Mouse (Mus musculus) right cerebral cortex, postnatal 36 days (tissue): ENCODE measurements around the gene Bnip1.

Experiments
- DNase-seq, 2 experiments: peaks; one replicate each; pipeline ENCODE4 v3.0.0; 2022; ENCODE audit warnings: low spot score in 2 of 2, mixed read lengths in 1 of 2

The Bnip1 gene

DNA sequence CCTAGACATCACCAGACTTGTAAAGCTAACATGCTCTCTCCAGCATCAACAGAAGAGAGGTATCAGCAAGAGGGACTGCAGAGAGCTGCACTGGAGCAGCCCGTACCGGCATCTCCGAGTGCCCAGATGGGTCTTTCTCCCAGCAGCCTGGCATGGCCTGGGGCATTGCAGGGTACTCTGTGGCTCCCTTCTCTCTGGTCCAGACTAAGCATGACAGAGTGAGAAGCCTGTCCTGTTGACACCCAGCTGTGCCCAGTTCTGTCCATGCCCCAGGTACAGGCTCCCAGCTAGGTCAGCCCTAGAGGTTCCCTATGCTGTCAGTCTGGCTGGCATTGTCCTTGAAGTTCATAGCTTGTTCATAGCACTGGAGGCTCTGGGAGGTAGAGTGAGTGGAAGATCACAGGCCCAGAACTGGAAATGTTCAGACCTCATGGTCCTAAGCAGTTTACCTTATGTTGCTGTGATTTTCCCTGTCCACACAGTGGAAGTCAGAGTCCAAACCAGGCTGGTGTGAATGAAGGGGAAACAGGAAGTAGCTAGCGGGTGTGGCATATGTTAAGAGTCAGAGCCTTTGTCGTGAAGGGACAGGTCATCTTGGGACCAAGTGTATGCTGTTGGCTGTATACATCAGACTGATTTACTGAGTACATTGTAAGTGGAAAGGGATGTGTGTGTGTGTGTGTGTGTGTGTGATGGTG, 12.4 kb downstream of the Bnip1 start:
- no peak for DNase-seq

DNA sequence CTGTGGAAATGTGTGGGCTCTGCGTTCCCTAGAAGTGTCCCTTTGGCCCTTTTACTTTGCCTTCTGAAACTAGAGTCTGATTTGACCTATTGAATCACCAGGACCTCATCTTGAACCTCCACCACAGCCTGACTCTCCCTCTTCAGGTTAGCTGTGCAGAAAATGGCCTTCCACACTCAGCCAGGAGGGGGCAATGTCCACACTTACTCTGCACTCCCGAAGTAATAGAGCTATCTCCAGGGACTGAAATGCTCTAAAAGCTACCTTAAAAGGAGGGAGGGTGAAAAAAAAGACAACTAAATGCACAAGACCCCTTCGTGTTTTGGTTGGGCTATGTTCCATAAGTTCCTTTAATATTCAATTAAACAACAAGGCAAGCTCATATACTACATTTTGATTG, 13.9 kb downstream of the Bnip1 start:
- no peak for DNase-seq

DNA sequence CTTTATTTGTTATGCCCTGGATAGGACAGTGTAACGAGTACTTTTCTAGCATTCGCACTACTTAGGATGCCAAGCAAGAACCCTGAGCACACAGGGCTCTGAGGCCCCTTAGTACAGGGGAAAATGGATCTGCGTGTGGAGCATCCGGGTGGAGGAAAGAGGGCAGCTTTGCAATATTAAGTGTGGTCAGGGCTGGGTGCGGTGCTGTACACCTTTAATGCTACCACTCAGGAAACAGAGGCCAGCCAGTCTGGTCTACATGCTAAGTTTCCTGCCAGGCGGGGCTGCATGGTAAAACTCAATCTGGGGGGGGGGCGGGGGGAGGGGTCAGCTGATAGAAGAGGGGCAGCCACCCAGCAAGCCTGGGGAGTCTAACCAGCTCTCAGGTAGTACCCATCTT, 14.5 kb downstream of the Bnip1 start:
- no peak for DNase-seq

GRCm38 (mm10) chr17:26797379-26798128, 16.7 kb downstream of the Bnip1 start:
- DNase-seq = no peak

GRCm38 (mm10) chr17:26802886-26803285, 22.0 kb downstream of the Bnip1 start:
- no peak for DNase-seq

- no peak for DNase-seq
Observed at GRCm38 (mm10) chr17:26812607-26813006, 31.7 kb downstream of the Bnip1 start.

- DNase-seq = no peak
Observed at GRCm38 (mm10) chr17:26813497-26813896, 32.6 kb downstream of the Bnip1 start.

- no peak for DNase-seq
Observed at GRCm38 (mm10) chr17:26816810-26817209, 35.9 kb downstream of the Bnip1 start.

GRCm38 (mm10) chr17:26817776-26818175, 36.9 kb downstream of the Bnip1 start:
- DNase-seq = no peak

DNA sequence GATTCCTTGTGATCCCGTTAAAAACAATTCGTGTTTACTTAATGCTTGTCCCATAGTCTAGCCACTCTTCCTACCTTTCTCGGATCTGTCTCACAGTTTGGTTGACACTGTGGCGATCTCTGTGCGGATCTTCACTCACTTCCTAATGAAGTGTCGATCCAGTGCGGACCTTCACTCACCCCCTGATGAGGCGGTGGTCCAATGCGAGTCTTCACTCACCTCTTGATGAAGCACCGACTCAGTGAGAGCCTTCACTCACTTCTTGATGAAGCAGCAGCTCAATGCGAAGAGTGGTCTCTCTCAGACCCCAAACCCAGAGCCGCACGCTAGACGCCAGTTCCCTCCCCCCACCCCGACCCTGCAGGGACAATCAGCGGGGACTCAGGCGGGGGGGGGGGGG, 45.3 kb downstream of the Bnip1 start:
- DNase-seq = no peak

GRCm38 (mm10) chr17:26833806-26834205, 52.9 kb downstream of the Bnip1 start:
- DNase-seq = no peak

DNA sequence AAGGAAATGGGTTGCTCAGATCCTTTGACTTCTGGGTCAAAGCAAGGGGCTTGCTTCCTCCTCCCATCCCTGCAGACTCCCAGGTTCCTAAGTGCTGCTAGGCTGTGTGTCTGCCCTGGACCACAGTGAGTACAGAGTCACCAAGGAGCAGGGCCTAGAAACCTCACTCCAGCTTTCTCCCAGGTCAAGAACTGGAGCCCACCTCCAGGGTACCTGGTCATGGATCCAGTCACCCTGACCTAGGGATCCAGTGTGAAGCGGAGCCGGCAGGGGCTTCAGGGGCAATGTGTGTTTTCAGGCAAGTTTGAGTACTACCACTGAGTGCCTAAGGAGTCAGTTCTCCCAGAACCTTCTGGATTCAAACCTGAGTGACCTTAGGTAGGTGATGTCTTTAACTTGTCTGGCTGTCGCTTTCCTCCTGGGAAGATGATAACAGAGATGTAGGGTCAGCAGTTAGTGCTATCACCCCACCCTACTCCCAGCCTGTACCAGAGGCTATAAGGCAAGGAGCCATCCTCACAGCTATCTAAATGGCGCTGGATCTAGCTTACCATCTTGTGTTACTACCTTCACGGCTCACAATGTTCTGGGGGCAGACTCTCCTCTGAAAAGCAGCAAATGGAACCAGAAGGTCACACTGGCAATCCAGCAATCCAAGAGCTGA, 53.6 kb downstream of the Bnip1 start:
- DNase-seq = no peak

DNA sequence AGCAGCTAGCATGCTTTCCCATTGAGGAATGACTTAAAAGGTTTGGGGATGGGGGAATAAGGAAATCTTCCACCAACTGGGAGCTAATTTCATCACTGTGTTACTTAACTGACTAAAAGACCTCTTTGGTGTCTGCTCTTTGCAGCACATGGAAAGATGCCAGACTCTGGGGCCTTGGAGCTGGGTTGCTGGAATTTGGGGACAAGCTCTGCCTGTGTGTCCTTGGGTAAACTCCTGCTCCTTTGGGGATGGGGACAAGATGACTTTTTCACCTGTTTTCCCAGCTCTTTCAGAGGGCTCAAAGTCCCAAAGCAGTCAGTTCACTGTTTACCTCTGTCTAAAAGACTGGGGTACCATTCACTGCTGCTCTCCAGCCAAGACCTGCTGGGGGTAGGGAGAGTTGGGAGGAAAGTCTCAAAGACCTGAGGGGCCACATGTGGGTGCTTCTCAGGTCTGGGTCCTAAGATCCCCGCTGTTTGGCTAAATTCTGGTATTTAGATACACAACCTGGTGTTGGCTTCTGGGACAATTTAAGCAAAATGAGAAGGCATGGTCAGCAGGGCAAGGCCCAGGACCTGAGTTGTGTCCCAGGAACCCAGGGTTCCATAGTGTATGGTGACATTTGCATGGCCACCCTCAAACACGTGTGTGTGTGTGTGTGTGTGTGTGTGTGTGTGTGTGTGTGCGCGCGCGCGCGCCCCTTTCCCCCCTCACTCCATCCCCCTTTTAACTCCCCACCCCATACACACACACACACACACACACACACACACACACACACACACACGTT, 54.3 kb downstream of the Bnip1 start:
- no peak for DNase-seq

DNA sequence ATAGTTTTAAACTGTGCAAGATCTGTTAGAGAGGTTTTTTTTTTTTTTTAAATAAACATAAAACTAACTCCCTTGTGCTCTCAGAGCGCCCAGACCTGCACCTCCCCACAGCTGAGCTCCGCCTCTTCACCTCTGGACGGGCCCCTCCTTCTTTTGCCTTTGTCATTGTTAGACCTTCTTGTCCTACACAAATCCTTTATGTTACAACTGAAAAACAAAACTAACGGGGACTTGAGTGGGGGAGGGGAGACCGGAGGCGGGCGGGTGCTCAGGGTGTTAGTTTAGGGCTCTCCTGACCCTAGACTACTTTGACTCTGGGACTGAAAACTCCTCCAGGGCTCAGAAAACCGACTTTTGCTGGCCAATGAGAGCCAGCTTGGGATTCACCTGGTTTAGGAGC, 55.1 kb downstream of the Bnip1 start:
- DNase-seq = no peak

DNA sequence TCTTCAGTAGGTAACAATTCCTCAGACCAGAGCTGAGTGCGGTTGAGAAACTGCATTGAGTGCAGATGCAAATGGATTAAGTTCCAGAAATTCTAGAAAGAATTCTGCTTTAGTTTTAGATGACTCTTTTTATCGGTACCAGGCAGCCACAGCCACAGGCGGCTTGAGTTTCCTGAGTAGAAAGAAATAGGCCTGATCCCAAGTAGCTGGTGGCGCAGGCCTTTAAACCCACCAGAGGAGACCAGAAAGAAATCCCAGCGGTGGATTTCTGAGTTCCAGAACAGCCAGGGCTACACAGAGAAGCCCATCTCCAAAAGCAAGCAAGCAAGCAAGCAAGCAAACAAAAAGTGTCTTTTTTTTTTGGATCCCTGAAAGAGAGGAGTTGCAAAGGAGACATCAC, 55.5 kb downstream of the Bnip1 start:
- DNase-seq = no peak

DNA sequence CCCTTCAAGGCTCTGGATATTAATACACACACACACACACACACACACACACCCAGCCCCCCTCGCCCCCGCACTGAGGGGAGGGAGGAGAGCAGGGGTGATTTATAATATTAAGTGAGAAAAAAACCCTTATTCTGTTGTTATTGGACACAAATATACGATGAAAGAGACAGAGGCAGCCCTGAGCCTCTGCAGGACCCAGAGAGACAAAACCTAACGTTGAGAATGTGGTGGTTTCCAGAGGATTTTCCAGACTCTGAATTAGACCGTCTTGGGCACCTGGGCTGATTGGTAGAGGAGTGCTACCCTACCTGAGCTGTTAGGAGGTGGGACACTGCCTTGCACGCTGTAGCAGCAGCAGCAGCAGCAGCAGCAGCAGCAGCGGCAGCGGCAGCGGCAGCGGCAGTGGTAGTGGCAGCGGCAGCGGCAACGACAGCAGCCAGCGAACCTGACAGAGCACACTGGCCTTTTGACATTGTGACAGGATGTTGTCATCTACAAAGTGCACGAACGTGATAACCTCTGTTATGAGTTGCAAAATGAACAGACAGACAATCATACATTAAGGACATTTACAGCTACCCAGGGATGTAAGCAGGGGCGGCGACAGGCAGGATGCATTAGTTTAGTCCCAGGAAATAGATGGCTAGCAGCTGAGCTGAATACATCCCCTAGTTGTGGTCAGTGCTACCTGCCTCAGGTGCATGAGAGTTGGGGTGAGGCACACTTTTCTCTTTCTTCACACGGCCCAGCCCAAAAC, 56.1 kb downstream of the Bnip1 start:
- DNase-seq = no peak

- DNase-seq = no peak
Observed at GRCm38 (mm10) chr17:26837546-26837985, 56.7 kb downstream of the Bnip1 start.

DNA sequence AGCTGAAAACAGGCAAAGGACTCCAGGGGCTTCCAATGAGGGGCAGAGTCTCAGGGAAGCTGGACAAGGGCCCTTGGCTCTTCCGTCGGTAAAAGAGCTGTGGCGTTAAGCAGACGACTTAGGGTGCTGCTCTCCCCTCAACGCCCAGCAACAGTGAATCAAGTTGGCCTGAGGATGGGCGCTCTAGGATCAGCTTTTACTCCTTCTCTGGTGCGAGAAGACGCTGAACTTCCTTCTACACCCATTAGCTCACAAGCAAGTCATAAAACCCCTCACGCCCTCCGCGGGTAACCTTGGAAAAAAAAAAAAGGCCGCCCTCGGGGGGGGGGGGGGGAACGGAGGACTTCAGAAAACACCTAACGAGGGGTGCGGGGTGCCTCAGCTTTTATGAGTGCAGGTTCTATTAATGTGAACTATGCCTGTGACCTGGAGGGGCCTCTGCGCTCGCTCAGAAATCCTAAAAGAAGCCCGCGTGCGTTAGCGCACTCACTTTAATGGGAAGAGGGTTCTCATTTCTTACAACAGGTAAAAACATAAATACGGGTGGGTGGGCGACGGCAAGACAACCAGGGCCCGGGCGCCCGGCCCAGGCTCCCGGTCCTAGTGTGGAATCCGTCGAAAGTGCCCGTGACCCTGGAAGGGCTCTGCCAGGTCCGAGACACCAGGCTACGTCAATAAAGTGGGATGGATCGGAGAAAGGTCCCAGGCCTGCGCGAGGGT, 57.5 kb downstream of the Bnip1 start:
- no peak for DNase-seq

DNA sequence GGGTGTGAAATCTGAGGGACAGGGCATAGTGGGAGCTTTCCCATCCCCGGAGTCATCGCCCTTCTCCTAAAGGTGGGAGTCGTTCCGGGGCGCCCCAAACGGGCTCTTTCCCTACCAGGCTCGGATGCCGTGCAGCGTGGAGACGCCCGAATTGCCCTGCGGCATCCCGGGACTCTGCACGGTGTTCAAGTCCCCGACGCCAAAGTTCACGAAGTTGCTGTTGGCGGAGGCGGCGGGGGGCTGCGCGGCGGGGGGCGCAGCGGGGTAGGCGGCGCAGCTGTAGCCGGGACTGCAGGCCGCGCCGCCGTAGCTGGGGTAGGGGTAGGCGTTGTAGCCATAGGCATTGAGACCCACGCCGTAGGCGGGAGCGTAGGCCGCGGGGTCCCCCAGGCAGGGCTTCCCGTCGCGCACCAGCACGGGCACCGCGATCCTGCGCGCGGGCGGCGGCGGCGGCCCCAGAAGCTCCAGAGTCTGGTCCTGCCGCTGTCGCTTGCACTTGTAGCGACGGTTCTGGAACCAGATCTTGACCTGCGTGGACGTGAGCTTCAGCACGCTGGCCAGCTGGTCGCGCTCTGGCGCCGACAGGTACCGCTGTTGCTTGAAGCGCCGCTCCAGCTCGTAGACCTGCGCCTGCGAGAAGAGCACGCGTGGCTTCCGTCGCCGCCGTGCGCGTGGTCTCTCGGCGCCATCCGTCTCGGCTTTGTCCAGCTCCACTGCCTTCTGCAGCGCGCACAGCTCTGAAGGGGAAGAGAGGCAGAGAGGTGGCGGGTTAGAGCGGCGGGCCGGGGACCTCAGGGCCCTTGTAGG, 58.2 kb downstream of the Bnip1 start:
- no peak for DNase-seq
